Mouse (Mus musculus): ENCODE measurements around the gene Retnlb. TPM values are rescaled to one million over a fixed set of nuclear protein-coding genes. Genes with fewer than 3 reads are reported as not detected.
"Not testable (repeated sequence)": the region's sequence is repeated elsewhere in the genome, so short reads cannot be mapped to it uniquely, and the experiment has no call there.

Retnlb gene
- polyA plus RNA-seq, 1 experiment from 2014 or later = 0.17 TPM

DNA sequence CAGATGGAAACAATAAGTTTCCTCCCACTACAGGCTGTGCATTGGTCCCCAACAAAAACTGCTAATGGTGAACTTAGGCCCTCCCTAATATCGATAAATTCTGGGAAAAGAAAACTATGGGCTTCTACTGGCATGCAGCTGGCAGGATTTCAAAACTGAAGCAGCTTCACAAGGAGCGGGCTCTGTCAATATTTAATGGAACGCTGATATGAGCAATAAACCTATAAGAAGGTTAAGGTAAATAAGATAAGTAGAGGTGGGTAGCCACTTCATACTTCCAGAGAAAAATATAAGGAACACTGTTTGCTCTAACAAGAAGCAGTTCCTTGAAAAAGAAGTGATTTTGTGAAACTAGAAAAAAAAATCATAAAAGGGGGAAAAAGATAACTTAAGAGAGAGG lies 9.8 kb downstream of the Retnlb start:
- H3K27ac ChIP-seq (ENCODE audit: low read depth, low read length) = no peak overlapping the region
- H3K9ac ChIP-seq (ENCODE audit: low read depth, low read length) = no peak overlapping the region
- no peaks in the 10 kb centered on the region for H3K27me3 ChIP-seq (replicated peaks; ENCODE audit: control insufficient read depth, insufficient read depth, low read length)
- H3K4me1 ChIP-seq (replicated peaks; ENCODE audit: control insufficient read depth, insufficient read depth, low read length) = no peaks in the 10 kb centered on the region
- H3K36me3 ChIP-seq (ENCODE audit: control insufficient read depth, insufficient read depth) = no peaks in the 10 kb centered on the region
- 42% methylated on average over 3 of the region's 3 CpGs for WGBS
- no peak for ATAC-seq
- H3K9me3 ChIP-seq (ENCODE audit: control insufficient read depth) = no peaks in the 10 kb centered on the region
- H3K4me3 ChIP-seq (ENCODE audit: low read depth, low read length) = no peak overlapping the region
- TF ChIP-seq CTCF (IDR thresholded peaks at IDR 0.05; ENCODE audit: low read depth) = no peak
- no peak overlapping the region; the same call in 1 of the 2 replicates for H3K4me2 ChIP-seq (replicated peaks; ENCODE audit: low read depth)

DNA sequence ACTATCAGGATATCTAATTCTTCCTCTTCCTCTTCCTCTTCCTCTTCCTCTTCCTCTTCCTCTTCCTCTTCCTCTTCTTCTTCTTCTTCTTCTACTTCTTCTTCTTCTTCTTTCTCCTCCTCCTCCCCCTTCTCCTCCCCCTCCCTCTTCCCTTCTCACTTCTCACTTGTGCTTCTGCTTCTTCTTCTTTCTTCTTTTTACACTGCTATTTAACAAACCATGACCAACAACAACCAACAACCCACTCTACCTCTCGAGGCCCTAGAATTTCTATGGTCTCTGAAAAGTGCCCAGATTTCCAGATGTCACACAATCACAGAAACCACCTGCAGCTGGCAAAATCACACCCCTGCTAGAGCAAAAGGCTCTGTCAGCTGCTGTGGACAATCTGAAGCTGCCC lies 11.0 kb downstream of the Retnlb start:
- Histone ChIP-seq H3K27me3 (replicated peaks; ENCODE audit: control insufficient read depth, insufficient read depth, low read length) (no peaks in the 10 kb centered on the region), H3K9ac (ENCODE audit: low read depth, low read length) (no peak overlapping the region), H3K4me1 (replicated peaks; ENCODE audit: control insufficient read depth, insufficient read depth, low read length) (no peaks in the 10 kb centered on the region), H3K4me2 (replicated peaks; ENCODE audit: low read depth) (no peak overlapping the region), H3K4me3 (ENCODE audit: low read depth, low read length) (no peak overlapping the region), H3K9me3 (ENCODE audit: control insufficient read depth) (no peaks in the 10 kb centered on the region), H3K27ac (ENCODE audit: low read depth, low read length) (no peak overlapping the region), H3K36me3 (ENCODE audit: control insufficient read depth, insufficient read depth) (no peaks in the 10 kb centered on the region)
- ATAC-seq = no peak
- WGBS = 66% methylated on average over 1 of the region's 1 CpGs
- no peak for TF ChIP-seq CTCF (IDR thresholded peaks at IDR 0.05; ENCODE audit: low read depth)

DNA sequence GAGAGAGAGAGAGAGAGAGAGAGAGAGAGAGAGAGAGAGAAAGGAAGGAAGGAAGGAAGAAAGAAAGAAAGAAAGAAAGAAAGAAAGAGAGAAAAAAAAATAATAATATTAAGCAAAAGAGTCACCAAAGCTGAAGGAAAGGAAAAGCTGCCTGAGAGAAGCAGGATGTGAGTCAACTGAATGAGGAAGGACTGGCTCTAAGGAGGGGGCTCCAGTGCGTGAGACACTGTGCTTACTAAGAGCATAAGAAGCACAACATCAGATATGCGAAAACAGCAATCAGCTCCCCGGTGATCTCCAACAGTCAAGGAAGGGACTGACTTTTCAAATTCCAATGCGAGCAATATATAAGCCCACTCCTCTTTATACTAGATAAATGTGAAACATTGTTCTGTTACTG lies 12.4 kb downstream of the Retnlb start:
- Histone ChIP-seq H3K4me2 (replicated peaks; ENCODE audit: low read depth) (no peak overlapping the region), H3K9me3 (ENCODE audit: control insufficient read depth) (no peaks in the 10 kb centered on the region), H3K27me3 (replicated peaks; ENCODE audit: control insufficient read depth, insufficient read depth, low read length) (no peaks in the 10 kb centered on the region), H3K27ac (ENCODE audit: low read depth, low read length) (no peak overlapping the region), H3K4me1 (replicated peaks; ENCODE audit: control insufficient read depth, insufficient read depth, low read length) (no peaks in the 10 kb centered on the region), H3K4me3 (ENCODE audit: low read depth, low read length) (no peak overlapping the region), H3K9ac (ENCODE audit: low read depth, low read length) (no peak overlapping the region), H3K36me3 (ENCODE audit: control insufficient read depth, insufficient read depth) (no peaks in the 10 kb centered on the region)
- no peak for ATAC-seq
- WGBS = 80% methylated on average over 4 of the region's 4 CpGs
- no peak for TF ChIP-seq CTCF (IDR thresholded peaks at IDR 0.05; ENCODE audit: low read depth)

DNA sequence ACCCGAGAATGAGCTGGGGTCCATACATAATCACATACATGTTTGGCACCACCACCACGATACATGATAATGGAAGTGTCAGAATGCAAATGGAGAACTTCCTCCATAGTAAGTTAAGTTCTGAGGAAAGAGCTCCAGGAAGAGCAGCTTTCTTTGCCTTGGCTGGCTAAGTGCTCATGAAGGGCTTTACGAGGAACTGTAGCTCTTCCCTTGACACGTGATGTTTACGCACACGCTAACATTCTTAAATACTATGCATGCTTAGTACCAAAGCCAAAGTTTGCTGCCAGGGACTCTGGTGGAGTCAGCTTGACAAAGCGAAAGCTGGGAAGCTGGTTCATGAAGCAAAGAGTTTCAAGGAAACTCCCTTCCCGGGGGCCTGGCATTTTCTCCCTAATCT lies 15.4 kb downstream of the Retnlb start:
- H3K9ac ChIP-seq (ENCODE audit: low read depth, low read length) = no peak overlapping the region
- no peak overlapping the region for H3K4me3 ChIP-seq (ENCODE audit: low read depth, low read length)
- no peak overlapping the region for H3K27ac ChIP-seq (ENCODE audit: low read depth, low read length)
- H3K36me3 ChIP-seq (ENCODE audit: control insufficient read depth, insufficient read depth) = no peaks in the 10 kb centered on the region
- no peaks in the 10 kb centered on the region for H3K4me1 ChIP-seq (replicated peaks; ENCODE audit: control insufficient read depth, insufficient read depth, low read length)
- WGBS = 70% methylated on average over 7 of the region's 8 CpGs
- H3K4me2 ChIP-seq (replicated peaks; ENCODE audit: low read depth) = no peak overlapping the region
- no peak for ATAC-seq
- no peaks in the 10 kb centered on the region for H3K9me3 ChIP-seq (ENCODE audit: control insufficient read depth)
- no peak for TF ChIP-seq CTCF (IDR thresholded peaks at IDR 0.05; ENCODE audit: low read depth)
- no peaks in the 10 kb centered on the region for H3K27me3 ChIP-seq (replicated peaks; ENCODE audit: control insufficient read depth, insufficient read depth, low read length)

GRCm38 (mm10) chr16:48833626-48834025 lies 17.0 kb downstream of the Retnlb start:
- H3K27me3 ChIP-seq (replicated peaks; ENCODE audit: control insufficient read depth, insufficient read depth, low read length); H3K4me1 ChIP-seq (replicated peaks; ENCODE audit: control insufficient read depth, insufficient read depth, low read length); ATAC-seq; H3K27ac ChIP-seq (ENCODE audit: low read depth, low read length); H3K4me2 ChIP-seq (replicated peaks; ENCODE audit: low read depth); H3K4me3 ChIP-seq (ENCODE audit: low read depth, low read length); H3K9me3 ChIP-seq (ENCODE audit: control insufficient read depth); H3K36me3 ChIP-seq (ENCODE audit: control insufficient read depth, insufficient read depth); H3K9ac ChIP-seq (ENCODE audit: low read depth, low read length): not testable (repeated sequence)
- 41% methylated on average over 1 of the region's 1 CpGs for WGBS

DNA sequence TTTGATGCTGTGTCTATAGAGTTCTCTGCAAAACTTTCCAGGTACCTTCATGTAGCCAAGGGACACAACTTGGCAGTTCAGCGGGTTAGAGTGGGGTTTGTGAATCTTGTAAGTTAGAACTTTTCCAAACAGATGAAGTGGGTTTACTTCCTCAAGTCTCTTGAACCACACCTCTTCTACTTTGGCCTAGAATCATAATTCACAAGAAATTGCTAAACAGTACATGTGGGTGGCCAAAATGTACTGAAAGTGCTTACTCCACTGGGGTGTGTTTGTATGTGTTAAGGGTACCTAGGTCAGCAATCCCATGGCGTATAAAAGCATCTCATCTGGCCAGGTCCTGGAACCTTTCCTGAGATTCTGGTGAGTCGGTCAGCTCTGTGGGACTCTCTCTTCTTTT lies 25.6 kb downstream of the Retnlb start, which contains the start of gene Retnla:
Retnla (plus strand) TSS at position 286 of the 400 bp plus-strand sequence.
- no peak within 1 kb of the TSS for H3K27ac ChIP-seq (ENCODE audit: low read depth, low read length)
- 75% methylated on average over 3 of the region's 3 CpGs for WGBS
- H3K36me3 ChIP-seq (ENCODE audit: control insufficient read depth, insufficient read depth) = no peaks in the 10 kb centered on the region
- TF ChIP-seq CTCF (IDR thresholded peaks at IDR 0.05; ENCODE audit: low read depth) = no peak
- H3K4me2 ChIP-seq (replicated peaks; ENCODE audit: low read depth) = no peak within 1 kb of the TSS
- no peaks in the 10 kb centered on the region for H3K27me3 ChIP-seq (replicated peaks; ENCODE audit: control insufficient read depth, insufficient read depth, low read length)
- no peak within 1 kb of the TSS for H3K9ac ChIP-seq (ENCODE audit: low read depth, low read length)
- no peaks in the 10 kb centered on the region for H3K9me3 ChIP-seq (ENCODE audit: control insufficient read depth)
- no peaks in the 10 kb centered on the region for H3K4me1 ChIP-seq (replicated peaks; ENCODE audit: control insufficient read depth, insufficient read depth, low read length)
- ATAC-seq = no peak
- H3K4me3 ChIP-seq (ENCODE audit: low read depth, low read length) = no peak within 1 kb of the TSS
